Mouse (Mus musculus) Patski (cell line): Measurements from ENCODE around the gene Tmem179b. TPM values are rescaled to one million over a fixed set of nuclear protein-coding genes. Genes with fewer than 3 reads are reported as not detected.
"Not testable (repeated sequence)": the region's sequence is repeated elsewhere in the genome, so short reads cannot be mapped to it uniquely, and the experiment has no call there.

Source experiments
- ATAC-seq: fragments of 100-300 bp; one replicate; pipeline ENCODE4 v1.8.0; 2021
- CTCF ChIA-PET: fragments of 350-600 bp; sonication (Branson Sonifier 250); formaldehyde crosslinking; loops from one replicate; lab custom pipeline; 2022; ENCODE audit warnings: inconsistent platforms; lab: Charles Lee
- POLR2A ChIA-PET: fragments of 350-600 bp; sonication (Branson Sonifier 250); formaldehyde crosslinking; loops from one replicate; lab custom pipeline; 2022; ENCODE audit warnings: antibody characterized with exemption, inconsistent platforms; lab: Charles Lee
- DNase-seq: peaks from one replicate; pipeline ENCODE4 v3.0.0-alpha.2; 2011; ENCODE audit warnings: low read depth, low spot score
- H3K27me3 ChIP-seq: fragments of 371-371 bp; one replicate; pipeline ENCODE4 v1.5.1; 2021
- CTCF ChIP-seq: fragments of 100-300 bp; IDR thresholded peaks from one replicate; pipeline ENCODE4 v1.5.1; 2021
- in situ Hi-C: fragments of 300-500 bp; cut with MboI; formaldehyde crosslinking; loops from 3 replicates; pipeline ENCODE4 v1.11.1; 2018; ENCODE audit warnings: low pct_unique_long_range_greater_than_20kb, mixed read lengths
- polyA plus RNA-seq: library from polyadenylated mRNA; unstranded; gene quantifications from one replicate; pipeline ENCODE4 v1.2.3, GENCODE M21; 2021

Gene Tmem179b
- polyA plus RNA-seq, 1 experiment from 2014 or later: 58.9 TPM

- ChIA-PET POLR2A (interaction anchor here (1.0 to 1.5 kb wide), 2 partner anchors 17 to 18 kb away, joined by 3 to 4 read pairs; partner anchors contain the start of gene Nxf1), CTCF (interaction anchor here (1.6 kb wide), 1 partner anchor 21 kb away, joined by 5 read pairs; no protein-coding TSS in a partner anchor)
- no peak for TF ChIP-seq CTCF
- no peak for DNase-seq
- ATAC-seq: no peak
- H3K27me3 ChIP-seq: no peaks in the 10 kb centered on the region
- in situ Hi-C loops: no loop called here
These were observed 34.6 kb downstream of the Tmem179b start for GRCm38 (mm10) chr19:8739646-8740045.

- ChIA-PET CTCF (interaction anchor here (1.1 to 1.2 kb wide), 4 partner anchors 8 to 371 kb away, joined by 3 to 5 read pairs (median 4); no protein-coding TSS in a partner anchor), POLR2A (interaction anchor here (1.5 kb wide), 1 partner anchor 18 kb away, joined by 4 read pairs; the partner anchor contains the start of gene Nxf1)
- in situ Hi-C loops: no loop called here
- ATAC-seq (no peak), DNase-seq (no peak)
- no peak for TF ChIP-seq CTCF
- peaks cover 6% of the 10 kb centered on the region for H3K27me3 ChIP-seq
These were observed 35.4 kb downstream of the Tmem179b start for GRCm38 (mm10) chr19:8738911-8739310.

- ATAC-seq (peak; percentile 40), DNase-seq (no peak)
- ChIA-PET CTCF (interaction anchor here (1.3 to 2.5 kb wide), 3 partner anchors 13 to 18 kb away, joined by 3 to 7 read pairs (median 5); partner anchors contain the start of gene Slc3a2), POLR2A (interaction anchor here (1.3 kb wide), 1 partner anchor 13 kb away, joined by 3 read pairs; the partner anchor contains the start of gene Slc3a2)
- TF ChIP-seq CTCF: no peak
- in situ Hi-C loops: no loop called here
- H3K27me3 ChIP-seq: peaks cover 19% of the 10 kb centered on the region
These were observed 38.2 kb downstream of the Tmem179b start for GRCm38 (mm10) chr19:8736160-8736467.

- CTCF ChIA-PET: interaction anchor here (1.2 to 2.4 kb wide), 2 partner anchors 13 to 22 kb away, joined by 4 to 5 read pairs; partner anchors contain the start of gene Slc3a2
- peak; percentile 96 for ATAC-seq
- no peak for TF ChIP-seq CTCF
- DNase-seq: no peak
- POLR2A ChIA-PET: interaction anchor here (1.2 to 1.3 kb wide), 2 partner anchors 13 to 22 kb away, joined by 3 read pairs; partner anchors contain the start of gene Slc3a2
- in situ Hi-C loops: no loop called here
- peaks cover 19% of the 10 kb centered on the region for H3K27me3 ChIP-seq
These were observed 38.7 kb downstream of the Tmem179b start, which contains the start of gene Wdr74 for GRCm38 (mm10) chr19:8735389-8736159. Wdr74 (plus strand) TSS chr19:8735827.

GRCm38 (mm10) chr19:8734334-8734733, 39.9 kb downstream of the Tmem179b start:
- TF ChIP-seq CTCF: no peak
- DNase-seq (no peak), ATAC-seq (no peak)
- ChIA-PET POLR2A (interaction anchor here (1.2 kb wide), 1 partner anchor 21 kb away, joined by 3 read pairs; no protein-coding TSS in a partner anchor), CTCF (interaction anchor here (1.2 kb wide), 1 partner anchor 21 kb away, joined by 4 read pairs; no protein-coding TSS in a partner anchor)
- in situ Hi-C loops: no loop called here
- H3K27me3 ChIP-seq: peaks cover 19% of the 10 kb centered on the region

- ATAC-seq, DNase-seq, in situ Hi-C loops, H3K27me3 ChIP-seq: not testable (repeated sequence)
- CTCF ChIA-PET: interaction anchor here (1.1 to 1.7 kb wide), 3 partner anchors 9 to 46 kb away, joined by 3 to 5 read pairs (median 4); no protein-coding TSS in a partner anchor
- POLR2A ChIA-PET: interaction anchor here (0.8 kb wide), 1 partner anchor 9 kb away, joined by 3 read pairs; no protein-coding TSS in a partner anchor
These were observed 45.8 kb downstream of the Tmem179b start for GRCm38 (mm10) chr19:8728335-8729099.

- peaks cover 3% of the 10 kb centered on the region for H3K27me3 ChIP-seq
- no peak for DNase-seq
- TF ChIP-seq CTCF: no peak
- POLR2A ChIA-PET: interaction anchor here (1.3 kb wide), 1 partner anchor 10 kb away, joined by 3 read pairs; no protein-coding TSS in a partner anchor
- ATAC-seq: no peak
- in situ Hi-C loops: no loop called here
- CTCF ChIA-PET: interaction anchor here (1.1 to 2.1 kb wide), 3 partner anchors 10 to 45 kb away, joined by 3 to 12 read pairs (median 5); no protein-coding TSS in a partner anchor
These were observed 46.7 kb downstream of the Tmem179b start for GRCm38 (mm10) chr19:8727495-8728114.

- no peak for TF ChIP-seq CTCF
- CTCF ChIA-PET: interaction anchor here (1.0 to 2.1 kb wide), 4 partner anchors 9 to 14 kb away, joined by 3 to 12 read pairs (median 4); no protein-coding TSS in a partner anchor
- in situ Hi-C loops: no loop called here
- POLR2A ChIA-PET: interaction anchor here (0.6 to 1.5 kb wide), 4 partner anchors 9 to 14 kb away, joined by 3 to 7 read pairs (median 4); partner anchors contain the start of gene 1700092M07Rik
- no peaks in the 10 kb centered on the region for H3K27me3 ChIP-seq
- ATAC-seq: no peak
- no peak for DNase-seq
These were observed 47.5 kb downstream of the Tmem179b start for GRCm38 (mm10) chr19:8726609-8727390.
